Mouse (Mus musculus): Measurements from ENCODE around the gene Nos1.

Nos1 gene

GRCm38 (mm10) chr5:117966956-117967355 lies 186.1 kb downstream of the Nos1 start:
- no peak for DNase-seq

- DNase-seq = no peak
Observed at GRCm38 (mm10) chr5:117967659-117968069, 186.8 kb downstream of the Nos1 start.

- peak; percentile 72 to 79 for DNase-seq
Observed at GRCm38 (mm10) chr5:117969681-117970427, 189.0 kb downstream of the Nos1 start.

- no peak for DNase-seq
Observed at GRCm38 (mm10) chr5:117976263-117976656, 195.4 kb downstream of the Nos1 start.

GRCm38 (mm10) chr5:117976657-117977500 lies 196.0 kb downstream of the Nos1 start, which contains the start of gene Fbxo21:
Gene Fbxo21 (plus strand): TSS chr5:117976730.
- DNase-seq = peak; percentile 97 to 98

GRCm38 (mm10) chr5:117977501-117978158 lies 196.8 kb downstream of the Nos1 start:
- peak; percentile 64 to 74 for DNase-seq

- no peak for DNase-seq
Observed at GRCm38 (mm10) chr5:117978159-117978697, 197.4 kb downstream of the Nos1 start.

GRCm38 (mm10) chr5:117979082-117979481 lies 198.2 kb downstream of the Nos1 start:
- DNase-seq = no peak

- DNase-seq = no peak
Observed at GRCm38 (mm10) chr5:117980921-117981320, 200.1 kb downstream of the Nos1 start.

GRCm38 (mm10) chr5:117981943-117982342 lies 201.1 kb downstream of the Nos1 start:
- no peak for DNase-seq

GRCm38 (mm10) chr5:117986327-117986726 lies 205.5 kb downstream of the Nos1 start:
- no peak for DNase-seq

- no peak for DNase-seq
Observed at GRCm38 (mm10) chr5:117987891-117988290, 207.1 kb downstream of the Nos1 start.

GRCm38 (mm10) chr5:117988367-117988766 lies 207.5 kb downstream of the Nos1 start:
- no peak for DNase-seq

GRCm38 (mm10) chr5:117989773-117990172 lies 208.9 kb downstream of the Nos1 start:
- no peak for DNase-seq

- no peak for DNase-seq
Observed at GRCm38 (mm10) chr5:117990957-117991356, 210.1 kb downstream of the Nos1 start.

GRCm38 (mm10) chr5:117993550-117993949 lies 212.7 kb downstream of the Nos1 start:
- DNase-seq = no peak

- DNase-seq = peak; percentile 53 to 56
Observed at GRCm38 (mm10) chr5:117995372-117995901, 214.6 kb downstream of the Nos1 start.

- no peak for DNase-seq
Observed at GRCm38 (mm10) chr5:117995911-117996310, 215.1 kb downstream of the Nos1 start.

GRCm38 (mm10) chr5:117996581-117996980 lies 215.7 kb downstream of the Nos1 start:
- DNase-seq = no peak

- no peak for DNase-seq
Observed at GRCm38 (mm10) chr5:117997434-117997970, 216.7 kb downstream of the Nos1 start.

- DNase-seq = no peak
Observed at GRCm38 (mm10) chr5:117999061-117999460, 218.2 kb downstream of the Nos1 start.

- peak; percentile 54 to 56 for DNase-seq
Observed at GRCm38 (mm10) chr5:117999584-117999983, 218.8 kb downstream of the Nos1 start.
